Mouse (Mus musculus) olfactory bulb, adult 2 months (tissue): ENCODE measurements around the gene Ebf3.

Source experiments
- CTCF ChIP-seq: fragments of 200-500 bp; IDR thresholded peaks from 2 replicates; pipeline ENCODE4 v1.5.1; 2012; ENCODE audit warnings: low read depth, mild to moderate bottlenecking, low read length, moderate library complexity; ENCODE audit not compliant: insufficient read depth
- POLR2A ChIP-seq: fragments of 200-500 bp; IDR thresholded peaks from 2 replicates; pipeline ENCODE4 v1.6.1; 2012; ENCODE audit warnings: mild to moderate bottlenecking, low read depth, low read length, moderate library complexity; ENCODE audit not compliant: insufficient read depth

DNA sequence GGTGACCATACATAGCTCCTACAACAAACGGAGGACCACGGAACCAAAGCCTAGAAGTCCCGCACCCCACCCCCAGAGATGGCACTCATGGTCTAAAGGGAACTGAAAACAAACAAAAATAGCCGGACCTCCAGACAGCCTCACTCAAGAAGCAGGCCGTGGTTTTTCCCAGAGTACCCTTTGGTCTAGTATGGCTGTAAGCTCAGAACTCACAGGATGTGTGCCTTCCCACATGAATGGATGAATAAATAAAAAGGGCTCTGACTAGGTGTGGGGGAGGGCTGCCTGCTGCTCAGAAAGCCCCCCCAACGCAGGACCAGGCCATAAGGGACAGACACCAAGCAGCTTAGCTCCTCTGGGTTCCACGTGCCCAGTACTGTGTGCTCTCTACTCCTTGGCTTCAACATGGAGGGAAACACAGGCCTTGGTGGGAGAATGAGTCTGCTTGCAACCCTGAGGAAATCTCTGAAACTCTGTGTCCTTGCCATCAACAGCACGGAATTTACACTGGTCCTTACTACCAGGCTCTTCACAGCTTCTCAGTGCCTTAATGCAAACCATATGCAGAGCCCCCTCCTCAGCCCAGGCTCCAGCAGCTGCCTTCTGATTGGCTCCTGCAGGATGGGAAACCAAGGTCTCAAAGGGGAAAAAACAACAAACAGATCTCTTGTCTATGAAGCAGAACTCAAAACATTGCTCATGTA, 45.6 kb downstream of the Ebf3 start:
- TF ChIP-seq CTCF (no peak), POLR2A (no peak)
